Mouse (Mus musculus) hindbrain, embryonic 15.5 days (tissue): ENCODE results near the gene G3bp1. TPM values are rescaled to one million over a fixed set of nuclear protein-coding genes. Genes with fewer than 3 reads are reported as not detected.

Source experiments
- ATAC-seq: fragments of 200-750 bp; cut with Nextera tagmentation; 2 replicates; pipeline ENCODE4 v1.8.0; 2017; ENCODE audit warnings: low read depth, moderate number of reproducible peaks, moderate TSS enrichment; ENCODE audit not compliant: low FRiP score
- H3K27ac ChIP-seq: fragments of 300-500 bp; sonication (generic); replicated peaks from 2 replicates; pipeline ENCODE4 v1.5.1; 2015; ENCODE audit warnings: mild to moderate bottlenecking, inconsistent platforms
- H3K27me3 ChIP-seq: fragments of 300-500 bp; sonication (generic); 2 replicates; pipeline ENCODE4 v1.6.1; 2015; ENCODE audit warnings: control low read depth, inconsistent platforms
- H3K36me3 ChIP-seq: fragments of 300-500 bp; sonication (generic); 2 replicates; pipeline ENCODE4 v1.6.1; 2015; ENCODE audit warnings: control low read depth, inconsistent platforms
- H3K4me1 ChIP-seq: fragments of 300-500 bp; sonication (generic); replicated peaks from 2 replicates; pipeline ENCODE4 v1.6.1; 2015; ENCODE audit warnings: control low read depth, inconsistent platforms
- H3K4me2 ChIP-seq: fragments of 300-500 bp; sonication (generic); 2 replicates; pipeline ENCODE4 v1.6.1; 2015; ENCODE audit warnings: moderate library complexity, mild to moderate bottlenecking, inconsistent platforms
- H3K4me3 ChIP-seq: fragments of 300-500 bp; sonication (generic); 2 replicates; pipeline ENCODE4 v1.5.1; 2015; ENCODE audit warnings: mild to moderate bottlenecking, inconsistent platforms
- H3K9ac ChIP-seq: fragments of 300-500 bp; sonication (generic); 2 replicates; pipeline ENCODE4 v1.6.1; 2015; ENCODE audit warnings: inconsistent platforms
- H3K9me3 ChIP-seq: fragments of 300-500 bp; sonication (generic); 2 replicates; pipeline ENCODE4 v1.6.1; 2016; ENCODE audit warnings: control low read depth, inconsistent platforms
- WGBS: fragments of 180-500 bp; shearing (Covaris S2); methylation state at CpG from one replicate; pipeline ENCODE4 v1.1.7; 2015; 5-methylcytosine and 5-hydroxymethylcytosine counted together
- microRNA-seq: library from miRNA; unstranded; fragments of <30 nt; microRNA quantifications from one replicate; pipeline ENCODE4, GENCODE M21; 2016
- polyA plus RNA-seq: library from polyadenylated mRNA; unstranded; fragments of >200 nt; fragmentation: Nextera tagmentation; extraction: Ambion mirVana; gene quantifications from 2 replicates; pipeline ENCODE4 v1.2.1, GENCODE M21; 2015

The G3bp1 gene
- polyA plus RNA-seq, 1 experiment from 2014 or later: 100 TPM

GRCm38 (mm10) chr11:55511374-55511773 lies 41.9 kb downstream of the G3bp1 start:
- H3K4me3 ChIP-seq: no peak overlapping the region
- WGBS: 51% methylated on average over 5 of the region's 5 CpGs
- no peak overlapping the region for H3K27ac ChIP-seq
- H3K4me1 ChIP-seq: no peaks in the 10 kb centered on the region
- no peak for ATAC-seq
- H3K4me2 ChIP-seq: no peak overlapping the region
- no peak overlapping the region for H3K9ac ChIP-seq
- H3K27me3 ChIP-seq: no peaks in the 10 kb centered on the region
- H3K36me3 ChIP-seq: no peaks in the 10 kb centered on the region
- no peaks in the 10 kb centered on the region for H3K9me3 ChIP-seq

GRCm38 (mm10) chr11:55517666-55518065 lies 48.2 kb downstream of the G3bp1 start:
- Histone ChIP-seq H3K36me3 (no peaks in the 10 kb centered on the region), H3K9ac (no peak overlapping the region), H3K27ac (no peak overlapping the region), H3K4me2 (no peak overlapping the region), H3K9me3 (no peaks in the 10 kb centered on the region), H3K4me3 (no peak overlapping the region), H3K4me1 (peaks cover 4% of the 10 kb centered on the region; the same call in 1 of the 2 replicates), H3K27me3 (no peaks in the 10 kb centered on the region)
- no peak for ATAC-seq
- WGBS: 71% methylated on average over 5 of the region's 5 CpGs

GRCm38 (mm10) chr11:55518806-55519674 lies 49.6 kb downstream of the G3bp1 start:
- H3K27me3 ChIP-seq: no peaks in the 10 kb centered on the region
- peak; percentile 77 for ATAC-seq
- 0 out of 2 replicates have a peak overlapping the region, but pooled peaks have one; percentile 30 for H3K27ac ChIP-seq
- peaks cover 4% of the 10 kb centered on the region; the same call in 1 of the 2 replicates for H3K4me1 ChIP-seq
- WGBS: 9% methylated on average over 9 of the region's 9 CpGs
- H3K36me3 ChIP-seq: no peaks in the 10 kb centered on the region
- H3K9ac ChIP-seq: no peak overlapping the region
- H3K4me3 ChIP-seq: no peak overlapping the region
- H3K9me3 ChIP-seq: no peaks in the 10 kb centered on the region
- peak overlapping the region; percentile 32 for H3K4me2 ChIP-seq

GRCm38 (mm10) chr11:55530741-55531140 lies 61.3 kb downstream of the G3bp1 start:
- 0 out of 2 replicates have a peak, but pooled peaks cover 3% of the 10 kb centered on the region for H3K36me3 ChIP-seq
- no peak for ATAC-seq

GRCm38 (mm10) chr11:55533378-55533777 lies 63.9 kb downstream of the G3bp1 start:
- no peak for ATAC-seq

More at GRCm38 (mm10) chr11:55530741-55531140, 61.3 kb downstream of the G3bp1 start:
- 84% methylated on average over 7 of the region's 7 CpGs for WGBS
- Histone ChIP-seq H3K9me3 (no peaks in the 10 kb centered on the region), H3K4me1 (peaks cover 11% of the 10 kb centered on the region), H3K27me3 (no peaks in the 10 kb centered on the region), H3K27ac (no peak overlapping the region), H3K9ac (no peak overlapping the region), H3K4me2 (no peak overlapping the region), H3K4me3 (no peak overlapping the region)

GRCm38 (mm10) chr11:55534766-55535165 lies 65.3 kb downstream of the G3bp1 start:
- H3K27ac ChIP-seq: no peak overlapping the region
- H3K4me3 ChIP-seq: no peak overlapping the region
- peaks cover 11% of the 10 kb centered on the region for H3K4me1 ChIP-seq
- 47% methylated on average over 2 of the region's 2 CpGs for WGBS
- no peak overlapping the region for H3K9ac ChIP-seq
- ATAC-seq: no peak
- no peaks in the 10 kb centered on the region for H3K36me3 ChIP-seq
- H3K4me2 ChIP-seq: no peak overlapping the region
- no peaks in the 10 kb centered on the region for H3K9me3 ChIP-seq
- no peaks in the 10 kb centered on the region for H3K27me3 ChIP-seq

More at GRCm38 (mm10) chr11:55533378-55533777, 63.9 kb downstream of the G3bp1 start:
- H3K36me3 ChIP-seq: no peaks in the 10 kb centered on the region
- no peaks in the 10 kb centered on the region for H3K27me3 ChIP-seq
- H3K4me2 ChIP-seq: no peak overlapping the region; the same call in 1 of the 2 replicates
- 0 out of 2 replicates have a peak overlapping the region, but pooled peaks have one; percentile 3 for H3K27ac ChIP-seq
- peaks cover 11% of the 10 kb centered on the region for H3K4me1 ChIP-seq
- no peak overlapping the region for H3K4me3 ChIP-seq
- 42% methylated on average over 5 of the region's 5 CpGs for WGBS
- H3K9ac ChIP-seq: no peak overlapping the region
- no peaks in the 10 kb centered on the region for H3K9me3 ChIP-seq

GRCm38 (mm10) chr11:55542128-55542527 lies 72.6 kb downstream of the G3bp1 start:
- Histone ChIP-seq H3K9ac (no peak overlapping the region), H3K9me3 (no peaks in the 10 kb centered on the region), H3K36me3 (no peaks in the 10 kb centered on the region), H3K4me3 (no peak overlapping the region), H3K4me1 (no peaks in the 10 kb centered on the region), H3K4me2 (no peak overlapping the region), H3K27me3 (no peaks in the 10 kb centered on the region), H3K27ac (no peak overlapping the region)
- WGBS: 62% methylated on average over 7 of the region's 7 CpGs
- ATAC-seq: no peak

- Histone ChIP-seq H3K9me3 (no peaks in the 10 kb centered on the region), H3K4me2 (no peak overlapping the region), H3K9ac (no peak overlapping the region), H3K36me3 (no peaks in the 10 kb centered on the region), H3K27me3 (no peaks in the 10 kb centered on the region), H3K27ac (no peak overlapping the region), H3K4me1 (no peaks in the 10 kb centered on the region), H3K4me3 (no peak overlapping the region)
- WGBS: 87% methylated on average over 4 of the region's 4 CpGs
- no peak for ATAC-seq
Observed at GRCm38 (mm10) chr11:55542671-55543070, 73.2 kb downstream of the G3bp1 start.

GRCm38 (mm10) chr11:55545690-55546089 lies 76.2 kb downstream of the G3bp1 start:
- WGBS: 78% methylated on average over 1 of the region's 1 CpGs
- ATAC-seq: no peak

More at GRCm38 (mm10) chr11:55545690-55546089, 76.2 kb downstream of the G3bp1 start:
- no peak overlapping the region for H3K27ac ChIP-seq
- H3K36me3 ChIP-seq: no peaks in the 10 kb centered on the region
- H3K9me3 ChIP-seq: no peaks in the 10 kb centered on the region
- H3K4me2 ChIP-seq: no peak overlapping the region
- no peak overlapping the region for H3K4me3 ChIP-seq
- no peaks in the 10 kb centered on the region for H3K4me1 ChIP-seq
- H3K9ac ChIP-seq: no peak overlapping the region
- no peaks in the 10 kb centered on the region for H3K27me3 ChIP-seq

Small RNA genes within 50 kb of the gene (microRNA-seq; reads per million reads assigned to microRNA genes)
- gene Mir7652: not detected

Other genes starting within 250 kb of the G3bp1 start
- gene Fat2, start 133.1 kb upstream of the G3bp1 start, polyA plus RNA-seq: 0.25 and 0.40 TPM in 2 replicates
- gene Sparc, start 46.5 kb upstream of the G3bp1 start, polyA plus RNA-seq: 578 and 599 TPM in 2 replicates
- gene Atox1, start 8.4 kb upstream of the G3bp1 start, polyA plus RNA-seq: 275 and 278 TPM in 2 replicates
- gene Glra1, start 138.5 kb downstream of the G3bp1 start, polyA plus RNA-seq: 1.9 and 2.2 TPM in 2 replicates